Mouse (Mus musculus) cerebellum, postnatal 10 days (tissue): ENCODE measurements around the gene Tmem165.

Experiments
- DNase-seq, 2 experiments: peaks; one replicate each; pipeline ENCODE4 v3.0.0; 2021; ENCODE audit warnings: mixed read lengths in 2 of 2

The Tmem165 gene

GRCm38 (mm10) chr5:76175051-76175450 lies 8.6 kb upstream of the Tmem165 start:
- DNase-seq, result no peak

- no peak for DNase-seq
Observed at GRCm38 (mm10) chr5:76176411-76176810, 7.3 kb upstream of the Tmem165 start.

GRCm38 (mm10) chr5:76176841-76177240 lies 6.8 kb upstream of the Tmem165 start:
- no peak for DNase-seq

- no peak for DNase-seq
Observed at GRCm38 (mm10) chr5:76177664-76178063, 6.0 kb upstream of the Tmem165 start.

- no peak for DNase-seq
Observed at GRCm38 (mm10) chr5:76179171-76179570, 4.5 kb upstream of the Tmem165 start.

GRCm38 (mm10) chr5:76179791-76180190 lies 3.9 kb upstream of the Tmem165 start:
- no peak for DNase-seq

GRCm38 (mm10) chr5:76182326-76182725 lies 1.4 kb upstream of the Tmem165 start:
- peak; percentile 19 to 22 for DNase-seq

- no peak for DNase-seq
Observed at GRCm38 (mm10) chr5:76183043-76183749, 484 bp upstream of the Tmem165 start.

- DNase-seq, result peak; percentile 79 to 83
Observed at GRCm38 (mm10) chr5:76184286-76185080, 803 bp downstream of the Tmem165 start.

GRCm38 (mm10) chr5:76187885-76188284 lies 4.2 kb downstream of the Tmem165 start:
- no peak for DNase-seq

GRCm38 (mm10) chr5:76190609-76191008 lies 6.9 kb downstream of the Tmem165 start:
- DNase-seq, result no peak

GRCm38 (mm10) chr5:76193075-76193474 lies 9.4 kb downstream of the Tmem165 start:
- DNase-seq, result no peak

GRCm38 (mm10) chr5:76194377-76194945 lies 10.8 kb downstream of the Tmem165 start:
- DNase-seq, result no peak

GRCm38 (mm10) chr5:76199346-76199745 lies 15.7 kb downstream of the Tmem165 start:
- DNase-seq, result no peak

- DNase-seq, result no peak
Observed at GRCm38 (mm10) chr5:76203171-76203570, 19.5 kb downstream of the Tmem165 start.

- no peak for DNase-seq
Observed at GRCm38 (mm10) chr5:76205886-76206285, 22.2 kb downstream of the Tmem165 start.

GRCm38 (mm10) chr5:76208066-76208465 lies 24.4 kb downstream of the Tmem165 start:
- DNase-seq, result no peak

GRCm38 (mm10) chr5:76216691-76217090 lies 33.0 kb downstream of the Tmem165 start:
- DNase-seq, result no peak

- no peak for DNase-seq
Observed at GRCm38 (mm10) chr5:76231171-76231855, 47.6 kb downstream of the Tmem165 start.

- DNase-seq, result no peak
Observed at GRCm38 (mm10) chr5:76243274-76243673, 59.6 kb downstream of the Tmem165 start.

GRCm38 (mm10) chr5:76243929-76244328 lies 60.2 kb downstream of the Tmem165 start:
- no peak for DNase-seq

- no peak for DNase-seq
Observed at GRCm38 (mm10) chr5:76244430-76244829, 60.8 kb downstream of the Tmem165 start.

GRCm38 (mm10) chr5:76245419-76245818 lies 61.7 kb downstream of the Tmem165 start:
- DNase-seq, result no peak
